Mouse (Mus musculus): Measurements from ENCODE around the gene Antxr1.

Antxr1 gene

GRCm38 (mm10) chr6:87316966-87317365, 18.7 kb downstream of the Antxr1 start:
- no peak for TF ChIP-seq GATA4 (IDR thresholded peaks at IDR 0.05; ENCODE audit: insufficient replicate concordance, low read length)

GRCm38 (mm10) chr6:87312761-87313160, 22.9 kb downstream of the Antxr1 start:
- no peak for TF ChIP-seq GATA4 (IDR thresholded peaks at IDR 0.05; ENCODE audit: insufficient replicate concordance, low read length)

- no peak for TF ChIP-seq GATA4 (IDR thresholded peaks at IDR 0.05; ENCODE audit: insufficient replicate concordance, low read length)
Observed at GRCm38 (mm10) chr6:87304486-87304885, 31.1 kb downstream of the Antxr1 start.

- no peak for TF ChIP-seq GATA4 (IDR thresholded peaks at IDR 0.05; ENCODE audit: insufficient replicate concordance, low read length)
Observed at GRCm38 (mm10) chr6:87302746-87303145, 32.9 kb downstream of the Antxr1 start.

- no peak for TF ChIP-seq GATA4 (IDR thresholded peaks at IDR 0.05; ENCODE audit: insufficient replicate concordance, low read length)
Observed at GRCm38 (mm10) chr6:87301991-87302390, 33.6 kb downstream of the Antxr1 start.

GRCm38 (mm10) chr6:87294904-87295303, 40.7 kb downstream of the Antxr1 start:
- no peak for TF ChIP-seq GATA4 (IDR thresholded peaks at IDR 0.05; ENCODE audit: insufficient replicate concordance, low read length)

GRCm38 (mm10) chr6:87292911-87293851, 42.4 kb downstream of the Antxr1 start:
- TF ChIP-seq GATA4 (IDR thresholded peaks at IDR 0.05; ENCODE audit: insufficient replicate concordance, low read length) = no peak

GRCm38 (mm10) chr6:87287251-87287650, 48.4 kb downstream of the Antxr1 start:
- TF ChIP-seq GATA4 (IDR thresholded peaks at IDR 0.05; ENCODE audit: insufficient replicate concordance, low read length) = no peak

GRCm38 (mm10) chr6:87285365-87285749, 50.3 kb downstream of the Antxr1 start:
- TF ChIP-seq GATA4 (IDR thresholded peaks at IDR 0.05; ENCODE audit: insufficient replicate concordance, low read length) = no peak

- no peak for TF ChIP-seq GATA4 (IDR thresholded peaks at IDR 0.05; ENCODE audit: insufficient replicate concordance, low read length)
Observed at GRCm38 (mm10) chr6:87284716-87285364, 50.8 kb downstream of the Antxr1 start.

GRCm38 (mm10) chr6:87282346-87282781, 53.3 kb downstream of the Antxr1 start:
- no peak for TF ChIP-seq GATA4 (IDR thresholded peaks at IDR 0.05; ENCODE audit: insufficient replicate concordance, low read length)

- no peak for TF ChIP-seq GATA4 (IDR thresholded peaks at IDR 0.05; ENCODE audit: insufficient replicate concordance, low read length)
Observed at GRCm38 (mm10) chr6:87281771-87282170, 53.9 kb downstream of the Antxr1 start.

- TF ChIP-seq GATA4 (IDR thresholded peaks at IDR 0.05; ENCODE audit: insufficient replicate concordance, low read length) = no peak
Observed at GRCm38 (mm10) chr6:87278151-87278550, 57.5 kb downstream of the Antxr1 start.

- TF ChIP-seq GATA4 (IDR thresholded peaks at IDR 0.05; ENCODE audit: insufficient replicate concordance, low read length) = no peak
Observed at GRCm38 (mm10) chr6:87277527-87277926, 58.1 kb downstream of the Antxr1 start.

GRCm38 (mm10) chr6:87276941-87277340, 58.7 kb downstream of the Antxr1 start:
- no peak for TF ChIP-seq GATA4 (IDR thresholded peaks at IDR 0.05; ENCODE audit: insufficient replicate concordance, low read length)

GRCm38 (mm10) chr6:87274779-87275178, 60.8 kb downstream of the Antxr1 start:
- no peak for TF ChIP-seq GATA4 (IDR thresholded peaks at IDR 0.05; ENCODE audit: insufficient replicate concordance, low read length)
